Mouse (Mus musculus): Measurements from ENCODE around the gene Gm5460. TPM values are rescaled to one million over a fixed set of nuclear protein-coding genes. Genes with fewer than 3 reads are reported as not detected.

Gm5460 gene
- polyA plus RNA-seq (2012; rRNA removed) = 0.32 and 0.37 TPM in 2 replicates

DNA sequence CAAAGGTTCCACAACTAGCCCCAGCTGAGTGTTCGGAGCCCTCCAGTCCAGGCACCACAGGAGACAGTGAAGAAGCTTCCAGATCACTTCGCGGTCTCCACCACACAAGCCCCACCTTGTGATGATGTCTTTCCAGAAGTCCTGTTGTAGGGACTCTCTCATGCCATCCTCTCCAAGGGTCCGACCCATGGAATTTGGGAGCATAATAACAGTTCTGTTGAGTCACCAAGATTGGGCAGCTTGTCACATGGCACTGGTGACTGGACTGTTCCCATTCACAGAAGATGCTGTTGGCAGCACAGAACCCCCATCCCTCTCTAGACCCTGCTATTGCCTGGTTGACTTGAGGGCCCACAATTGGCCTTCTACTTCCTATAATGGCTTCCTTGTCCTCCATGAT, at the start of gene Gm5460:
Gene Gm5460 (plus strand): TSS at position 378 of the 400 bp plus-strand sequence.

DNA sequence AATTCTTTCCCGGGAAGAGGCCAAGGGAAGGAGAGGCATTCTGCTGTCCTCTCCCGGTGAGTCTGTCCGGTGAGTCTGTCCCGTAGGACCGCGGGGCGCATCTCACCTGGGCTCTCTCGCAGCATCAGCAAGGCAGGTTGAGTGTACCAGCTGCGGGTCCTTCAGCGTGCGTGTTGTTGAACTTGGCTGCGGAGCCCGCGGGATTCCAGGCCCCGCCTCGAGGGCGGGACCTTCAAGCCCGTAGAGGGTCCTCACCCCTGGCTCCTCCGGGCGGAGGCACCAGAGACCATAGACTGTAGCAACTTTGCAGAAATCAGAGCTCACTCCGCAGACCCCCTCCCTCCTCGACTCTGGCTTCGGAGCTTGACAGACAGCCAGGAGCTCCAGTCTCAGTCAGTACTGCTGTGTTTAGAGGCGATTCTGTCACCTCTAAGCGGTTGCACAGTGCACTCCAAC, 37.9 kb upstream of the Gm5460 start, which contains the start of gene Zfp488:
Gene Zfp488 (minus strand): TSS at position 161 of the 456 bp plus-strand sequence.

DNA sequence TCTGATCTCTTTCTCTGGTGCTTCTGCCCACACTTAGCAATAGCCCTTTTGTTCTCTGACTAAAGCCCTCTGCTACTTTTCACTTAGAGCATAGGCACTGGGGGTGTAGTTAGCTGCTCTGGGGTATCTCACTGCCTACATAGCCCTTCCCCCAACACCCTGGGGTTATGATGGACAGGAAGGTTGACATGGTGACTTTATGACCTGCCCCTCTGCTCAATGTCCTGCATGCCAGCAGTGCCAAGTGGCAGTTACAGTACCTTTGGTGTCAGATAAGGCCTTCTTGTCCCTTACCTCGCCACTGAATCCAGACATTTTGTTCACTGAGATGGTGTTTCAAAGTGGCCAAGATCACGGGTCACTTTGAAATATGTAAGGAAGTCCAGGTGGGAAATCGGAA, 1.5 kb upstream of the Gm5460 start, which contains the start of gene Gm30083:
Gene Gm30083 (minus strand): TSS at position 120 of the 400 bp plus-strand sequence.

DNA sequence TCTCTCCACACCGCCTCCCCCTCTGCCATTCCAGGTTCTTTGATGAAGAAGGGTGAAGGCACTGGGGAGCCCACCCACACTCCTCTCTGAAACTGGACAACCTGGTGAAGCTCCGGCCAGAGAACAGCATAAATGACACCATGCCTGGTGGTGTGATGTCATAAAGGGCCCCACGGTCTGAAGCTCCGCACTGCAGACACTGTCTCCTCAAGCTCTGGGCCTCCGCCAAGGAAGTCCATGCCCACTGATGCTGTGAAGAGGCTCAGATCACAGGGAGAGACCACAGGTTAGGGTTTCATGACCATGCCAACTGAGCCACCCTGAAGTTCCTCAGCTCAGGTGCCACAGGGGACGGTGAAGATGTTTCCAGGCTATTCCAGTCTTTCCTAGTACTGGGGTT, 36.0 kb downstream of the Gm5460 start, which contains the start of gene Antxrl:
Gene Antxrl (plus strand): TSS at position 192 of the 400 bp plus-strand sequence.

DNA sequence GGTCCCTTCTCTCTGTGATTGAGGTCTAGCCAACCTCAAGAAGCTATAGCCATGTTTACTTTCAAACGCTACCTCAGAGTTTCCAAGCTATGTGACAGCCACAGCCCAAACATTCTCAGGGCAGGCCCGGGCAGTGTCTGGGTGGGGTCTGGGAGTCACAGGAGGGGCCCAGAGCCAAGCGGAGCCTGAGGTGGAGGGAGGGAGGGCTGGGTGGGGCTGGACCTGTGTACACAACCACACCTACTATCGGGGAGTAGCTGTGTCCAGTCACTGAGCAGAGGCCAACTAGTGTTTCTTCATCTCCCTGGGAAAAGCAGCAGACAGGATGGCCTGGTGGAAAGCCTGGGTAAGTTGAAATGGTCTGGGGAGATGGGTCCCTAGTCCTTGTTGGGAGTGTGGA, 69.2 kb downstream of the Gm5460 start, which contains the start of gene Anxa8:
Gene Anxa8 (plus strand): TSS at position 251 of the 400 bp plus-strand sequence.

Other genes with a start within 250 kb of the Gm5460 start
- gene Gdf10, start 93.2 kb upstream of the Gm5460 start, polyA plus RNA-seq (2012; rRNA removed) = 36.3 and 36.8 TPM in 2 replicates
- not detected in 2 replicates for gene Gdf2, start 75.7 kb upstream of the Gm5460 start, polyA plus RNA-seq (2012; rRNA removed)
- gene Rbp3, start 62.8 kb upstream of the Gm5460 start, polyA plus RNA-seq (2012; rRNA removed) = not detected in 2 replicates
- gene Zfp488, start 38.0 kb upstream of the Gm5460 start, polyA plus RNA-seq (2012; rRNA removed) = not detected in 2 replicates
- gene Gm30083, start 1.6 kb upstream of the Gm5460 start, polyA plus RNA-seq (2012; rRNA removed) = not detected in 2 replicates
- not detected in 2 replicates for gene Antxrl, start 35.9 kb downstream of the Gm5460 start, polyA plus RNA-seq (2012; rRNA removed)
- 14.1 and 14.6 TPM in 2 replicates for gene Anxa8, start 69.2 kb downstream of the Gm5460 start, polyA plus RNA-seq (2012; rRNA removed)
- gene A630023A22Rik, start 86.0 kb downstream of the Gm5460 start, polyA plus RNA-seq (2012; rRNA removed) = not detected in 2 replicates
- gene Npy4r, start 135.7 kb downstream of the Gm5460 start, polyA plus RNA-seq (2012; rRNA removed) = 0.07 and 0.24 TPM in 2 replicates
- 2.0 and 2.2 TPM in 2 replicates for gene Gprin2, start 184.9 kb downstream of the Gm5460 start, polyA plus RNA-seq (2012; rRNA removed)
- 10.6 and 13.1 TPM in 2 replicates for gene Syt15, start 202.8 kb downstream of the Gm5460 start, polyA plus RNA-seq (2012; rRNA removed)

Data from ovary, adult 2 months (tissue).